Mouse (Mus musculus) adrenal gland, adult 2 months (tissue): Measurements from ENCODE around the gene Prr23a1. TPM values are rescaled to one million over a fixed set of nuclear protein-coding genes. Genes with fewer than 3 reads are reported as not detected.

ENCODE experiments used
- DNase-seq: peaks from one replicate; pipeline ENCODE4 v3.0.0; 2021
- long read RNA-seq: library from polyadenylated mRNA; stranded (forward); transcript quantifications from one replicate; pipeline ENCODE4 v2.0.0, GENCODE M21; 2021
- polyA plus RNA-seq: library from polyadenylated mRNA; depleted of rRNA; stranded (reverse); fragments of >200 nt; gene quantifications from 2 replicates; pipeline ENCODE4 v1.2.3, GENCODE M21; 2012; rRNA removed
- total RNA-seq, 2 experiments: library from RNA; stranded (reverse); gene quantifications; 2 replicates each; pipeline ENCODE4 v1.2.3; 2021

Gene Prr23a1
- total RNA-seq, result not detected
- not detected in 2 replicates for polyA plus RNA-seq
- long read RNA-seq, result 0 reads

DNA sequence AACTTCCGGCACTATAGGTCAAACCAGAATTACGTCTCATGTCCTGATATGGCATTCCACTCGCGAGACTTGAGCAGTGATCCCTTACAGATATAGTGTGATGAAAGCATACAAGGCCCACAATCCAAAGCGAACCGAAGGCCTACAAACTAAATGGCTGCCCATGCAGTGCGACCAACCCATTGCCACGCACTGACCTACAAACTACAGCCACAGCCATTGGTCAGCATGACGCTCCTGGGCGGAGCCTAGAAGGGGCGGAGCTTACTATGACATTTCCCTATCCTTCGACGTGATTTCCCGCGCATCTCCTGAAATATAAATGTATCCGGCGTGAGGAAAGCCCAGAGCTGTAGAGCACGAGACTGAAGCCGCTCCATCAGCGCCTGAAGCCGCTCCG lies at the start of gene Prr23a1:
Gene Prr23a1, plus strand, starts transcription at position 387 of the 400 bp plus-strand sequence.
- DNase-seq, result no peak

- DNase-seq, result no peak
Measured at GRCm38 (mm10) chr9:98799021-98799420, 43.3 kb upstream of the Prr23a1 start.

- DNase-seq, result no peak
Measured at GRCm38 (mm10) chr9:98803971-98804370, 38.3 kb upstream of the Prr23a1 start.

DNA sequence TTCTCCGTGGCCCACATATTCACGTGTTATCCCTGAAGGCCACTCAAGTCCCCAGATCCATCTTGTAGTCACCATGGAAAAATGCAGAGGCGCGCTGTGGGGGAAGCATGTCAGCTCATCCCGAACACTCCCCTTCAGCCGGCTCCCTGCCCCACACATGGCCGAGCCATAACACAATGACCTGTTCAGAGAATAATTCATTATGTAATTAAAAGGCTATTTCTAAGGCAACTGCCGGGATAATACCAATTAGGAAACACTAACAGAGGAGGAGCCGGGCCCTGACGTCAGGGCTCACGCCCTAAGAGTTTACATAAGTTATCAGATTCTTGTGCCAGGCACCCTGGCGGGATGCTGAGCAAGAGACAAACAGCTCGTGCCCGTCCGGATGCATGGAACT lies 36.8 kb upstream of the Prr23a1 start:
- peak; percentile 26 for DNase-seq

GRCm38 (mm10) chr9:98805934-98806333 lies 36.4 kb upstream of the Prr23a1 start:
- DNase-seq, result no peak

GRCm38 (mm10) chr9:98807631-98808030 lies 34.7 kb upstream of the Prr23a1 start:
- no peak for DNase-seq

DNA sequence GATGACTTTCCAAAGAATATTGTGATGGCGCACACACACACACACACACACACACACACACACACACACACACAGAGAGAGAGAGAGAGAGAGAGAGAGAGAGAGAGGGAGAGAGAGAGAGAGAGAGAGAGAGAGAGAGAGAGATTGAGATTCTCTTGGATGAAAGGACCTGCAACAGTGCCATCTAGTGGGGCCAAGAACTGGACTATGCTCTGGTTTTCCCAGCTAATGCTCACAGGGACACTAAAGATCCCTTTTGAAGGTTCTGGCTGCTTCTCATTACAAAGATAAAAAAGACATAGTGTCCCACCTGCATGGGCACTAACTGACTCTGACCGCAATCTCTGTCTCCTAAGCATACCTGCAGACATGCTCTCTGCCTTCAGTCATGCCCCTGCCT lies 32.8 kb upstream of the Prr23a1 start:
- DNase-seq, result peak; percentile 43

DNA sequence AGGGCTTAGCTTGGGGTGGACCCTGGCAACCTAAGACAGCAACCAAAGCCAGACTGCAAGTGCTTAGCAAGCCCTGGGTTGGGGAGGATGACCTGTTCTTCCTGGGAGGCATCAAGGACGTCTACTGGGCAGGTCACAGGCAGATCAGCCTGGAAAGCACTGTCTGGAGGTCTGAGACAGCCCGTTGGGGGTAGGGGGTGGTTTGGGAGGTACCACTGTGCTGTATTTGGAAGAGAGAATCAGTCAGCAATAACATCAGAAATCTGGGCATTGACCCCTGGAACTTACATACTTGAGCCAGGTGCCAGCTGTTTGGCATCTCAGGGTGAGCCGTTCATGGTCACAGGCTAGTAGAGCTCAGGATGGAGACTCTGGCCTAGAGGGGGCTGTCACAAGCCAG lies 26.2 kb upstream of the Prr23a1 start:
- no peak for DNase-seq

GRCm38 (mm10) chr9:98817592-98817991 lies 24.7 kb upstream of the Prr23a1 start:
- DNase-seq, result peak; percentile 25

DNA sequence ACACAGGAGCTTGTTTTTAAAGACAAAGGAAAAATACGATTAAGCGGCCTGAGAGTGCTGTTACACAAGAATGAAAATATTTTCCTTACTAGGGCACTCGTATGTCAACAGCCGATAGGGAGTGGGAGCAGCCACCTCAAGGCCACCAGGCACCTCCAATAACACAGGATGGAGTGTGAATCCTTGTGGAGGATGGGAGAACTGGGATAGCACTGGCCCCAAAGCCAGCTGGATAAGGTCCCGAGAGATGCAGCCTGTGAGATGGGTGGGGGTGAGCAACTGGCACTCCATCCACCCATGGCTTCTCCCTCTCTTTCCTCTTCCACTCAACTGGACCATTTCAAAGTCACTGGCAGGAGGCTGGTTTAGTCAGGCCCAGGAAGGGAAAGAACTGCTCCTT lies 23.3 kb upstream of the Prr23a1 start:
- DNase-seq, result no peak

- no peak for DNase-seq
Measured at GRCm38 (mm10) chr9:98819481-98819880, 22.8 kb upstream of the Prr23a1 start.

GRCm38 (mm10) chr9:98820461-98820860 lies 21.8 kb upstream of the Prr23a1 start:
- no peak for DNase-seq

DNA sequence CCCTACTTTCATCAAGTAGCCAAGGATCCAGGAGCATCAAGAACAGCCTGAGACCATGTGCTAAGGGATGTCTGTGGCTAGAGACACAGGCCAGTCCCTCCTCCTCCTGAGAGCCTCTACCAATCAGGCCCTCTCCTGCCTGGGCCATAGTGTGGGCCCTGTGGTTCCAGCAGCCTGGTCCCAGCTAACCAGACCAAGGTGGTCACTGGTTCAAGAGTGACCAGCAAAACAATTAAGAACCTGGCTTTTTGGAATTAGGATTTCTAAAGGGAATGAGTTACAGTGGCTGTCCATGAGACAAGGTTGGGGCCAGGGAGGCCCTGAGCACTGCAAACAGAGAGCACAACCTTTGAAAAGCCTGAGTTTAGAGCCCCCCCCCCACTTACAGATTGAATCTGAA lies 21.2 kb upstream of the Prr23a1 start:
- no peak for DNase-seq

- no peak for DNase-seq
Measured at GRCm38 (mm10) chr9:98823805-98824204, 18.5 kb upstream of the Prr23a1 start.

DNA sequence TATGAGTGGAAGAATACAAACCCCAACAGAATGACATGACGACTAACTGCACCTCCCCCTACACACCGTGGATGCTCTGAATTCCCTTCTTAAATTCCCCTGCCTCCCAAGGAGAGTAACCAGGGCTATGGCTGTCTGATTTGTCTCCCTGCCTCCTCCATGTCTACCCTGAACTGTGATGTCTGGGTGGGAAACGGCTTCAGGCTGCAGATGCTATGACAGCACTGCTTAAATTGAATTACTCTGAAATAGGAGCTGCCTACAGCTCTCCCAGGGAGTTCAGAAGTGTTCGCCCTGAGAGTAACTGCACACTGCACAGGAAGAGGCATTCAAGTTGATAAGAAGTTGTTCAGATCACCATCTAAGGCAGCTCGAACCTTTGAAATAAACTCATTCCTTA lies 12.8 kb upstream of the Prr23a1 start:
- no peak for DNase-seq

GRCm38 (mm10) chr9:98837537-98838074 lies 4.7 kb upstream of the Prr23a1 start:
- no peak for DNase-seq

GRCm38 (mm10) chr9:98856210-98856609 lies 13.9 kb downstream of the Prr23a1 start, which contains the start of gene Prr23a2:
Prr23a2 (plus strand) TSS chr9:98856494.
- no peak for DNase-seq

- DNase-seq, result peak; percentile 13
Measured at GRCm38 (mm10) chr9:98863463-98863862, 21.2 kb downstream of the Prr23a1 start.

DNA sequence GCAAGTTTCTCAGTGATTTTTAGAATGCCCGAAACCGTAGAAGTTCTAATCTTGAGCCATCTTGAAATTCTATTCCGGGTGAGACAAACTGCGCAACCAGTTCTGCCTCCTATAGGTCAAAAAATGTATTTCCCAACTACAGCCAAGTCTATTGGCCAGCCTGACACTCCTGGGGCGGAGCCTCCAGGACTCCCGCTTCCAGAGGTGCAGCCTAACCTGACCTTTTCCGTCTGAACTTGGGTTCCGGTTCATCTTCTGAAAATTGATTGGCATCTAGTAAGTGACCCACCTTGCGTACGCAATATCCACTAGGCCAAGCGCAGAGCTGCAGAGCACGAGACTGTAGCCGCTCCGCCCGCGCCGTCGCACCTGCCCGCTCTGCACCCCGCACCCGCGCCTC lies 22.3 kb downstream of the Prr23a1 start, which contains the start of gene Prr23a3:
Gene Prr23a3, plus strand, starts transcription at position 197 of the 400 bp plus-strand sequence.
- no peak for DNase-seq

Other genes starting within 250 kb of the Prr23a1 start
- 10 to 100 TPM; 56.5 to 66.4 TPM for gene Mrps22, start 240.8 kb upstream of the Prr23a1 start, total RNA-seq
- gene Mrps22, start 240.8 kb upstream of the Prr23a1 start, polyA plus RNA-seq, result 49.0 and 58.4 TPM in 2 replicates
- not detected for gene Prr23a2, start 14.0 kb downstream of the Prr23a1 start, total RNA-seq
- gene Prr23a2, start 14.0 kb downstream of the Prr23a1 start, polyA plus RNA-seq, result not detected in 2 replicates
- gene Prr23a3, start 22.3 kb downstream of the Prr23a1 start, total RNA-seq, result not detected
- 0.12 TPM in 1 of 2 replicates, not detected in the other for gene Prr23a3, start 22.3 kb downstream of the Prr23a1 start, polyA plus RNA-seq
- gene 7420426K07Rik, start 60.6 kb downstream of the Prr23a1 start, total RNA-seq, result not detected
- not detected in 2 replicates for gene 7420426K07Rik, start 60.6 kb downstream of the Prr23a1 start, polyA plus RNA-seq
- gene Foxl2, start 112.8 kb downstream of the Prr23a1 start, total RNA-seq, result under 1 TPM in 1 of 2 experiments, not detected in 1; 0.20 TPM
- gene Foxl2, start 112.8 kb downstream of the Prr23a1 start, polyA plus RNA-seq, result 0.04 and 0.35 TPM in 2 replicates
- 10 to 100 TPM; 20.6 to 22.0 TPM for gene Faim, start 143.9 kb downstream of the Prr23a1 start, total RNA-seq
- gene Faim, start 143.9 kb downstream of the Prr23a1 start, polyA plus RNA-seq, result 0.83 and 1.1 TPM in 2 replicates
- not detected for gene Gm1123, start 193.2 kb downstream of the Prr23a1 start, total RNA-seq
- gene Gm1123, start 193.2 kb downstream of the Prr23a1 start, polyA plus RNA-seq, result not detected in 2 replicates